Mouse (Mus musculus): ENCODE results near the gene Rtcb.

Gene Rtcb

GRCm38 (mm10) chr10:85936280-85936965 is 21.2 kb downstream of the Rtcb start:
- no peak for DNase-seq

GRCm38 (mm10) chr10:85929962-85930361 is 27.7 kb downstream of the Rtcb start:
- no peak for DNase-seq

- no peak for DNase-seq
These were observed 28.4 kb downstream of the Rtcb start for GRCm38 (mm10) chr10:85929208-85929591.

- DNase-seq = peak; percentile 62 to 69
These were observed 29.0 kb downstream of the Rtcb start for GRCm38 (mm10) chr10:85928499-85929207.

- peak; percentile 17 to 27 for DNase-seq
These were observed 29.8 kb downstream of the Rtcb start, which contains the start of gene Ascl4 for GRCm38 (mm10) chr10:85927676-85928445. Gene Ascl4 (plus strand): TSS chr10:85927681.

- DNase-seq = peak; percentile 97 to 98
These were observed 40.9 kb downstream of the Rtcb start, which contains the start of gene Prdm4 for GRCm38 (mm10) chr10:85916498-85917309. Gene Prdm4 (minus strand): TSS chr10:85917142.

Measured in kidney, adult 8-10 months (tissue).